Mouse (Mus musculus) heart, postnatal 0 days (tissue): ENCODE measurements around the gene Ankrd49. TPM values are rescaled to one million over a fixed set of nuclear protein-coding genes. Genes with fewer than 3 reads are reported as not detected.

ENCODE experiments used
- ATAC-seq: fragments of 200-750 bp; cut with Nextera tagmentation; 2 replicates; pipeline ENCODE4 v1.8.0; 2017; ENCODE audit warnings: low read depth, moderate number of reproducible peaks, moderate library complexity; ENCODE audit not compliant: insufficient read depth
- DNase-seq: peaks from one replicate; pipeline ENCODE4 v3.0.0-alpha.2; 2016; ENCODE audit warnings: low spot score
- H3K27ac ChIP-seq: fragments of 300-500 bp; sonication (generic); 2 replicates; pipeline ENCODE4 v1.5.1; 2014; ENCODE audit warnings: low read depth, mild to moderate bottlenecking
- H3K27me3 ChIP-seq: fragments of 300-500 bp; sonication (generic); 2 replicates; pipeline ENCODE4 v1.6.1; 2014; ENCODE audit warnings: low read length, mixed read lengths; ENCODE audit not compliant: control insufficient read depth, insufficient read depth
- H3K36me3 ChIP-seq: fragments of 300-500 bp; sonication (generic); replicated peaks from 2 replicates; pipeline ENCODE4 v1.6.1; 2014; ENCODE audit warnings: low read length, mixed read lengths; ENCODE audit not compliant: control insufficient read depth, insufficient read depth
- H3K4me1 ChIP-seq: fragments of 300-500 bp; sonication (generic); 2 replicates; pipeline ENCODE4 v1.6.1; 2014; ENCODE audit warnings: antibody characterized with exemption; ENCODE audit not compliant: control insufficient read depth, insufficient read depth
- H3K4me2 ChIP-seq: fragments of 300-500 bp; sonication (generic); 2 replicates; pipeline ENCODE4 v1.6.1; 2014; ENCODE audit warnings: low read depth, mild to moderate bottlenecking, low read length, moderate library complexity
- H3K4me3 ChIP-seq: fragments of 300-500 bp; sonication (generic); 2 replicates; pipeline ENCODE4 v1.5.1; 2014; ENCODE audit warnings: low read depth, low read length
- H3K9ac ChIP-seq: fragments of 300-500 bp; sonication (generic); replicated peaks from 2 replicates; pipeline ENCODE4 v1.6.1; 2014; ENCODE audit warnings: low read depth, low read length, mixed read lengths
- H3K9me3 ChIP-seq: fragments of 300-500 bp; sonication (generic); replicated peaks from 2 replicates; pipeline ENCODE4 v1.6.1; 2016; ENCODE audit warnings: low read length; ENCODE audit not compliant: control insufficient read depth
- CTCF ChIP-seq: IDR thresholded peaks from 2 replicates; pipeline ENCODE4 v1.5.1; 2016; ENCODE audit warnings: antibody characterized with exemption, control low read depth, low read depth
- EP300 ChIP-seq: IDR thresholded peaks from 2 replicates; pipeline ENCODE4 v1.6.1; 2016; ENCODE audit warnings: antibody characterized with exemption, low read depth
- WGBS: fragments of 180-500 bp; shearing (Covaris S2); extraction: QIAGEN DNeasy Blood & Tissue Kit; methylation state at CpG from one replicate; pipeline ENCODE4 v1.1.7; 2014; 5-methylcytosine and 5-hydroxymethylcytosine counted together
- polyA plus RNA-seq: library from polyadenylated mRNA; unstranded; fragments of >200 nt; fragmentation: Nextera tagmentation; extraction: Ambion mirVana; gene quantifications from 2 replicates; pipeline ENCODE4 v1.2.1, GENCODE M21; 2015
- total RNA-seq: library from RNA; depleted of rRNA; stranded (reverse); fragments of >200 nt; gene quantifications from 2 replicates; pipeline ENCODE4 v1.2.3, GENCODE M21; 2014; ENCODE audit warnings: low replicate concordance

The Ankrd49 gene
- total and polyA plus RNA-seq, 2 experiments from 2014 or later = 15.5 to 25.8 TPM

DNA sequence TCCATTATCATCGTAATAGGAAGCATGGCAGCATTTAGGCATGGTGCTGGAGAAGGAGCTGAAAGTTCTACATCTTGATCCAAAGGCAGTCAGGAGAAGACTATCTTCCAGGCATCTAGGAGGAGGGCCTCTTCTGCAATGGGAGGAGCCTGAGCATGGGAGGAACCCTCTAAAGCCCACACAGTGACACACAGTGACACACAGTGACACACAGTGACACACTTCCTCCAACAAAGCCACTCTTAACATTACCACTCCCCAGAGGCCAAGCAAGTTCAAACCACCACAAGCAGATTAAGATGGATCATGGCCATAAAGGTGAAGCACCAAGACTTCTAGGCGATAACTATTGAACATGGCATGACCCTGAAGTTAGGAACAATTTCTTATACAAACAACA, 12.6 kb downstream of the Ankrd49 start:
- Histone ChIP-seq H3K9me3 (no peaks in the 10 kb centered on the region), H3K36me3 (no peaks in the 10 kb centered on the region), H3K27me3 (peaks cover 21% of the 10 kb centered on the region; the same call in 1 of the 2 replicates), H3K4me3 (no peak overlapping the region), H3K4me1 (no peaks in the 10 kb centered on the region), H3K4me2 (no peak overlapping the region), H3K27ac (no peak overlapping the region), H3K9ac (no peak overlapping the region)
- DNase-seq (no peak), ATAC-seq (no peak)
- 89% methylated on average over 2 of the region's 2 CpGs for WGBS
- no peak for TF ChIP-seq EP300
- TF ChIP-seq CTCF = no peak

DNA sequence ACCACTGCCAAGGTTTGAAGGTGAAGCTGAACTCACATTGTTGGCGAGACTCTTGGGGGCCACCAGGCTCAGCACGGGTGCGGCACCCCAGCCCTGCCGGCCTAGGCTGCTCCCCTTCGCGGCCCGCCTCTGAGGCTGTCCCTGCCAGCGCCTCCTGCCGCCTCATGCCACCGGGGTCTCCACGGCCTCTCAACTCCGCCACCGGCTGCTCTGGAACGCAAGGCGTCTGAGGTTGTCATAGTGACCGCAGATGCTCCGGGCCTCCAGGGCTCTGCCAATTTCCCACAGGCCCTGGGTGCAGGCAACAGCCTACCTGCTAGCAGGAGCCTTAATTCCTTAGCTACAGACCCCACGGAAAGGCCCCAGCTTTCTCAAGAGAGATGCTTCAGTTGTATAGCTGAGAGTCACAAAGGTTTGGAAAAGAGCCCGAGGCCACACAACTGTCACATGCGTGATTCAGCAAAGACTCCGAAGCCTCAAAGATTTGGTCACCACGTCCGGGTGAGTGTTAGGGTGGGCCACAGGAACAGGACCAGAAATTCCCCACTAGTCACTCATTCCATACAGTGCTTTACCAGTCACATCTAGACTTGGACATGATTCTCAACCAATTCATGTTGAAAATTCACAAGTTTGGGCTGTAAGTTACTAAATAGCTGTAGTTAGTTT, 13.7 kb downstream of the Ankrd49 start, which contains the start of gene 1700012B09Rik:
TSS of gene 1700012B09Rik (minus strand) at position 228 of the 669 bp plus-strand sequence.
- no peak within 1 kb of the TSS for H3K4me2 ChIP-seq
- ATAC-seq = no peak

DNA sequence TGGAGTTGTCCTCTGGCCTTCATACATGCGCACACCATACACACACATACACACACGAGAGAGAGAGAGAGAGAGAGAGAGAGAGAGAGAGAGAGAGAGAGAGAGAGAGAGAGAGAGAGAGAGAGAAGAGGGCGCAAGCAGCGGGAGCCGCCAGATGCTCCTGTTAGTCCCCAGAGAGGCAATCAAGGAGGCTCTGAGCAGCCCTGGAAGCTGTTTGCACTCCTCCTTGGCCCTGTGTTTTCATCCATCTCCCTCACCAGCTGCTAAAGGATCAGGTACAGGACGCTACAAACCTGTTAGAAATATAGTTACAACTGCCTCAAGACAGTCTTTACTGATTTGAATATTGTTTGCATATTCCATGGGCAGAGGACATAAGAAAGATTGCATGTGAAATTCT, 14.8 kb downstream of the Ankrd49 start:
- Histone ChIP-seq H3K27ac (no peak overlapping the region), H3K4me2 (no peak overlapping the region), H3K9me3 (no peaks in the 10 kb centered on the region), H3K27me3 (peaks cover 21% of the 10 kb centered on the region; the same call in 1 of the 2 replicates), H3K4me1 (no peaks in the 10 kb centered on the region), H3K4me3 (no peak overlapping the region), H3K9ac (no peak overlapping the region), H3K36me3 (no peaks in the 10 kb centered on the region)
- 63% methylated on average over 5 of the region's 6 CpGs for WGBS
- ATAC-seq = no peak
- no peak for DNase-seq
- TF ChIP-seq CTCF (no peak), EP300 (no peak)

More for the DNA sequence above, 13.7 kb downstream of the Ankrd49 start, which contains the start of gene 1700012B09Rik:
- whole genome bisulfite sequencing = 19% methylated on average over 23 of the region's 23 CpGs
- no peak for DNase-seq
- H3K4me3 ChIP-seq = no peak within 1 kb of the TSS
- H3K9me3 ChIP-seq = no peaks in the 10 kb centered on the region
- peaks cover 21% of the 10 kb centered on the region; the same call in 1 of the 2 replicates for H3K27me3 ChIP-seq
- H3K9ac ChIP-seq = no peak within 1 kb of the TSS
- no peak within 1 kb of the TSS for H3K27ac ChIP-seq
- TF ChIP-seq CTCF (no peak), EP300 (no peak)
- no peaks in the 10 kb centered on the region for H3K36me3 ChIP-seq
- H3K4me1 ChIP-seq = no peaks in the 10 kb centered on the region

DNA sequence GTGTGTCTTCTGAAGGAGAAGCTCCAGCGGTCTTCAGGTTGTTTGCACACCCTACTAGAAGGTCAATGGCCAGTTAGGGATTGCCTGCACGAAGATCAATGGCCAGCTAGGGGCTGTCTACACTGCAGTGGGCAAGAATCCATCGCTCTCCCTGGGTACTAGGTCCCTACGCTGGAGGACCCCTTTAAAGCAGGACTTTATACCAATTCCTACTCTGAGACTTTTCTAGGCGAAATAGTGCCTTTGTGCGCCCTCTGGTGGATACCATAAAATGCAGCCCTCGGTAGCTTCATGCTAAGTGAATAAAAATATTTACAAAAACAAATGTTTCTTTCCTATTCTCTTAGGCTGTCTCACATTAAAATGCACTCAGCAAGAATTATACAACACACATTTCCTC, 19.9 kb downstream of the Ankrd49 start:
- TF ChIP-seq CTCF = peak; percentile 58
- TF ChIP-seq EP300 = no peak

DNA sequence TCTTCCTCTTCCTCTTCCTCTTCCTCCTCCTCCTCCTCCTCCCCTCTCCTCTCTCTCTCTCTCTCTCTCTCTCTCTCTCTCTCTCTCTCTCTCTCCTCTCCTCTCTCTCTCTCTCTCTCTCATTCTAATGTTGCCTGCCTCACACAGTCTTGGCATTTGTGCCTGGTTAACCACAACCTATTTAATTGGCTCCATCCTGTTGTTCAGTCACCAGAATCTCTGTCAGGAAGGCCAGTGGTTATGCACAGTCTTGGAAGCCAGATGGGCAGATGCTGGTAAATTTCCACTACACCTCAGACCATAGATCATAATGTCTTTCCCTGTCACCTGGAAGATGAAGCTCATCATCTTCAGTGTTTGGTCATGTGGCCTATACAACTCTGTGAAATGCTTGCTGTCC, 25.4 kb downstream of the Ankrd49 start:
- ATAC-seq (no peak), DNase-seq (no peak)
- no peaks in the 10 kb centered on the region for H3K36me3 ChIP-seq
- no peak overlapping the region for H3K4me2 ChIP-seq
- no peaks in the 10 kb centered on the region for H3K9me3 ChIP-seq
- no peaks in the 10 kb centered on the region for H3K27me3 ChIP-seq
- no peak overlapping the region for H3K27ac ChIP-seq
- no peak overlapping the region for H3K4me3 ChIP-seq
- no peak overlapping the region for H3K9ac ChIP-seq
- H3K4me1 ChIP-seq = no peaks in the 10 kb centered on the region
- TF ChIP-seq EP300 = no peak
- TF ChIP-seq CTCF = no peak

More for the DNA sequence above, 19.9 kb downstream of the Ankrd49 start:
- Histone ChIP-seq H3K9me3 (no peaks in the 10 kb centered on the region), H3K4me1 (no peaks in the 10 kb centered on the region), H3K36me3 (no peaks in the 10 kb centered on the region), H3K27ac (no peak overlapping the region), H3K4me2 (no peak overlapping the region), H3K4me3 (no peak overlapping the region), H3K9ac (no peak overlapping the region), H3K27me3 (0 out of 2 replicates have a peak, but pooled peaks cover 8% of the 10 kb centered on the region)
- ATAC-seq = no peak
- 22% methylated on average over 7 of the region's 7 CpGs for WGBS
- DNase-seq = no peak

GRCm38 (mm10) chr9:14758590-14758989, 26.1 kb downstream of the Ankrd49 start:
- H3K27ac ChIP-seq = no peak overlapping the region
- no peaks in the 10 kb centered on the region for H3K27me3 ChIP-seq
- H3K9ac ChIP-seq = no peak overlapping the region
- H3K4me1 ChIP-seq = no peaks in the 10 kb centered on the region
- H3K4me2 ChIP-seq = no peak overlapping the region
- WGBS = 49% methylated on average over 7 of the region's 7 CpGs
- ATAC-seq (no peak), DNase-seq (no peak)
- H3K36me3 ChIP-seq = no peaks in the 10 kb centered on the region
- TF ChIP-seq EP300 (no peak), CTCF (no peak)
- H3K9me3 ChIP-seq = no peaks in the 10 kb centered on the region
- H3K4me3 ChIP-seq = no peak overlapping the region
